Mouse (Mus musculus): ENCODE data around the gene Rbbp4. TPM values are rescaled to one million over a fixed set of nuclear protein-coding genes. Genes with fewer than 3 reads are reported as not detected.

The Rbbp4 gene
- total and polyA plus RNA-seq, 3 experiments, result 41.4 to 179 (median 73.3) TPM

DNA sequence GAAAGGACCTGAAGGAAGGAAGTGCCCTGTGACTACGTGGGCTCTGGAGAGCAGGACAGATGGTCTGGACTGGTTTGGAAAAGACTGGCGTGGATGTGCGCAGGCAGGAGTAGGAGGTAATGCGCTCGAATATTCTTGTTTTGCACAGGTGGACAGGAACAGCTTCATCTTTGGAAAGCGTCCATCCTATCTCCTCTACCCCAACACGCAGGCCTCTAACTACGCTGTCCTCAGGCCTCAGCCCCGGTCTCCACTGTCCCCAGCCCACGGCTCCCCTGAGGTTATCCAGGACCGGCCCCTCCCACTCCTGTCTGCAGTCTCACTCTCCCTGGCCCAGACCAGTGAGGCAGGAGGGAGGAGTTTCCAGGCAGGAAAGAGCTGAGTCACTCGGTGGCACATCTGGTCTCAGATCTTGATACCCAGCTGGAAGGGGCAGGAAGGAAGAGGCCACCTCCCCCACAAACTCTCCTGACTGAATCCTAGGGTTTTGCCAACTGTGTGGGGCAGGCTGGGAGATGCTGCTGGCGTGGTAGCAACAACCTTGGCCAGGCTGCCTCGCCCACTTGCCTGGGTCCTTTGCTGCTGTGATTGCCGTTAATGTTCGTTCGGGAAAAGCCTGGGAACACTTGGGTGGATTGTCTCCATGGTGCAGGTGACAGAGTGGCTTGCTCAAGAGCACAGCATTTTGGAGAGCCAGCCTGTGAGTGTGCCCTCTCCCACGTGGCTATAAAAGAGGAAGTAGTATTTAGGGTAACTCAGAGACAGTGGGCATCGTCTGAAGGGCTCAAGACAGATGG is 71.7 kb downstream of the Rbbp4 start:
- H3K4me1 ChIP-seq (ENCODE audit: control insufficient read depth in 1 of 2, insufficient read depth in 2 of 2), result peaks cover 21 to 46% of the 10 kb centered on the region in 2 experiments
- DNase-seq (ENCODE audit: extremely low read depth), result peak; percentile 75
- TF ChIP-seq CHD2 (IDR thresholded peaks at IDR 0.05; ENCODE audit: low read length) (peak; percentile 50; the same call in 1 of the 2 replicates), HCFC1 (IDR thresholded peaks at IDR 0.05; ENCODE audit: low read depth, low read length) (no peak), TCF12 (IDR thresholded peaks at IDR 0.05; ENCODE audit: low read depth, low read length) (peak; percentile 55), MAFK (IDR thresholded peaks at IDR 0.05; ENCODE audit: insufficient replicate concordance, low read length) (peak; percentile 79), MAX (IDR thresholded peaks at IDR 0.05; ENCODE audit: low read length) (peak; percentile 87), GABPA (IDR thresholded peaks at IDR 0.05; ENCODE audit: insufficient replicate concordance, low read depth, low read length) (no peak), MAZ (IDR thresholded peaks at IDR 0.05; ENCODE audit: low read depth, low read length) (no peak), ZC3H11A (IDR thresholded peaks at IDR 0.05; ENCODE audit: low read depth, low read length) (no peak), CHD1 (IDR thresholded peaks at IDR 0.05; ENCODE audit: low read depth, low read length) (no peak), MXI1 (IDR thresholded peaks at IDR 0.05; ENCODE audit: low read depth, low read length) (peak; percentile 71; the same call in 1 of the 2 replicates), ETS1 (conservative IDR thresholded peaks at IDR 0.05; ENCODE audit: low read depth, low read length) (peak; percentile 69), BHLHE40 (IDR thresholded peaks at IDR 0.05; ENCODE audit: low read depth, low read length) (peak; percentile 35; the same call in 1 of the 2 replicates), RAD21 (IDR thresholded peaks at IDR 0.05; ENCODE audit: low read depth, low read length) (no peak), KAT2A (IDR thresholded peaks at IDR 0.05; ENCODE audit: insufficient replicate concordance, low read length) (no peak), TBP (conservative IDR thresholded peaks at IDR 0.05; ENCODE audit: low read depth, low read length) (0 out of 2 replicates have a peak, but pooled peaks have one; percentile 16), E2F4 (IDR thresholded peaks at IDR 0.05; ENCODE audit: insufficient replicate concordance, low read depth, low read length) (no peak), ZMIZ1 (IDR thresholded peaks at IDR 0.05; ENCODE audit: low read depth, low read length) (no peak), ZNF384 (IDR thresholded peaks at IDR 0.05; ENCODE audit: low read depth, low read length) (no peak), MEF2A (IDR thresholded peaks at IDR 0.05; ENCODE audit: borderline replicate concordance, low read depth, low read length) (no peak; the same call in 1 of the 2 replicates), EP300 (IDR thresholded peaks at IDR 0.05; ENCODE audit: low read length) (peak; percentile 59), SIN3A (IDR thresholded peaks at IDR 0.05; ENCODE audit: low read length) (peak; percentile 40; the same call in 1 of the 2 replicates), USF1 (IDR thresholded peaks at IDR 0.05; ENCODE audit: low read depth, low read length) (no peak; the same call in 1 of the 2 replicates)
- H3K9ac ChIP-seq (ENCODE audit: insufficient read depth, low read depth), result no peak overlapping the region
- peak overlapping the region in 1 of 3 experiments; percentile 17 for H3K4me3 ChIP-seq (replicated peaks in 1 of 3; ENCODE audit: low read depth in 2 of 3, low read length in 2 of 3, poor library complexity in 1 of 3)
- H3K27ac ChIP-seq (ENCODE audit: insufficient read depth, low read depth), result no peak overlapping the region
- H3K9me3 ChIP-seq (replicated peaks; ENCODE audit: low read length), result no peaks in the 10 kb centered on the region
- in situ Hi-C loops (cut with MboI; ENCODE audit: low pct_ligation_motif_present, low pct_unique_long_range_greater_than_20kb, low sequenced_read_pairs), result no loop called here
- no peaks in the 10 kb centered on the region for H3K36me3 ChIP-seq (replicated peaks in 1 of 2; ENCODE audit: control insufficient read depth in 1 of 2, insufficient read depth in 1 of 2, low read length in 1 of 2)
- dilution Hi-C loops (cut with MboI; ENCODE audit: extremely low pct_ligation_motif_present, extremely low pct_unique_long_range_greater_than_20kb, low sequenced_read_pairs), result no loop called here
- no peaks in the 10 kb centered on the region for H3K79me2 ChIP-seq (replicated peaks; ENCODE audit: control insufficient read depth, extremely low read depth, insufficient read depth, poor library complexity, severe bottlenecking)
- H3K4me2 ChIP-seq (ENCODE audit: insufficient read depth, low read depth, poor library complexity, severe bottlenecking), result peak overlapping the region; percentile 43; the same call in 1 of the 2 replicates
- H3K27me3 ChIP-seq (replicated peaks), result no peaks in the 10 kb centered on the region

All from CH12.LX (cell line).